Mouse (Mus musculus) naive thymus-derived CD4-positive, alpha-beta T cell, adult 2 months (primary cell): ENCODE data around the gene Cdc42ep4.

ENCODE experiments used
- DNase-seq: peaks from one replicate; pipeline ENCODE4 v3.0.0-alpha.2; 2011; ENCODE audit warnings: low read depth

The Cdc42ep4 gene

GRCm38 (mm10) chr11:113683627-113683956 is 68.1 kb downstream of the Cdc42ep4 start:
- DNase-seq: no peak

GRCm38 (mm10) chr11:113682897-113683626 is 68.6 kb downstream of the Cdc42ep4 start:
- no peak for DNase-seq

GRCm38 (mm10) chr11:113681979-113682378 is 69.7 kb downstream of the Cdc42ep4 start:
- no peak for DNase-seq

- DNase-seq: no peak
These were observed 70.7 kb downstream of the Cdc42ep4 start for GRCm38 (mm10) chr11:113680954-113681353.

- DNase-seq: no peak
These were observed 73.3 kb downstream of the Cdc42ep4 start for GRCm38 (mm10) chr11:113678373-113678772.

- no peak for DNase-seq
These were observed 74.3 kb downstream of the Cdc42ep4 start for GRCm38 (mm10) chr11:113677378-113677777.
